Mouse (Mus musculus): ENCODE results near the gene Snu13.

The Snu13 gene

DNA sequence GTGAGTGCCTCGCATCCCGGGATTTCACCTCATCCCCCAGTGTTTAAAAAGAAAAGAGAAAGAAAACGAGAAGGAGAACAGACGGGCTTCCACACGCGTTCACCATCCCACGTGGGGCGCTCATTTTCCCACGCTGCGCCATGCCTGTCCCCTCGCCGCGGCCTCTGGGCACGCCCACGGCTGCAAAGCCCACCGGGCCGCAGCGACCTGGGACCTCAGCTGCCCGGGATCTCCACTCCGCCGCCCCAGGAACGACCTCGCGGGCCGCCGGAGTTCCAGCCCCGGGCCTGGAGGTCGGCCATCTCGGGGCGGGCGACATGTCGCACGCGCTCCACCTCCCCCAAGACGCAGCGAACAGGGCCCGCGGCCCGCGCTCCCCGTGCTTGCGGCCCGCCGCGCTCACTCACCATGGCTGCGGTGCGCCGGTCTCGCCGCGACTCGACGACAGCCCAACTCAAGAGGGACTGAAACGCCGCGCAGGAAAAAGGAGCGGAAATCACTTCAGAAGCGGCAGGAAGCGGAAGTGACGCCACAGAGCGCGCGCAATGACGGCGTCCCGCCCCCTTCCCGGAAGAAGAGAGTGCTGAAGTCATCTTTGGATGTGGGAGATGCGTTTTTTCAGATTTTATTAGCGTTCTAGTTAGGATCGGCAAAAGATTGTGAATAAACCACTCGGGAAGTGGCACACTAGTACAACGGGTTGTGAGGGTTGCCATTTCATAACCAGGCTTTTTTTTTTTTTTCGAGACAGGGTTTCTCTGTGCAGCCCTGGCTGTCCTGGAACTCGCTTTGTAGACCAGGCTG is at the start of gene Snu13:
Snu13 (minus strand) TSS at position 519 of the 804 bp plus-strand sequence.
- DNase-seq (ENCODE audit: low read depth, low spot score) = peak; percentile 73

GRCm38 (mm10) chr15:82091061-82091460 is 43.7 kb upstream of the Snu13 start:
- DNase-seq (ENCODE audit: low read depth, low spot score) = no peak

DNA sequence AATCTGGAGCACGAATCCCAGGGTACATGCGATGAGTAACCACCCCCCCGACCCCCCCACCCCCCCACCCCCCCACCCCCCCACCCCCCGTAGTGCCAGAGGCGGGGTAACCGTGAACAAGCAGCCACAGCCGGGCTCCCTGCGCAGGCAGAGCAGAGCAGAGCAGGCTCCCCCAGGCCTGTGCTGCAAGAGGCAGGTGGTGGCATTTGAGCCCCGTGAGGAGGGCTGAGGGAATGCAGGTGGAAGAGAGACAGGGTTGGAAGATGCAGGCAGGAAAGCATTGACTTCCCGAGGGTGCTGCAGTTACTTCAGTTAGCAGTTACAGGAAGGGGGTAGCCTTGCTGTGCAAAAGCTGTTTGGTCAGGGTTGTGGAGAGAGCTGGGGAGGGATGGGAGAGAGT is 39.9 kb upstream of the Snu13 start:
- DNase-seq (ENCODE audit: low read depth, low spot score) = no peak

DNA sequence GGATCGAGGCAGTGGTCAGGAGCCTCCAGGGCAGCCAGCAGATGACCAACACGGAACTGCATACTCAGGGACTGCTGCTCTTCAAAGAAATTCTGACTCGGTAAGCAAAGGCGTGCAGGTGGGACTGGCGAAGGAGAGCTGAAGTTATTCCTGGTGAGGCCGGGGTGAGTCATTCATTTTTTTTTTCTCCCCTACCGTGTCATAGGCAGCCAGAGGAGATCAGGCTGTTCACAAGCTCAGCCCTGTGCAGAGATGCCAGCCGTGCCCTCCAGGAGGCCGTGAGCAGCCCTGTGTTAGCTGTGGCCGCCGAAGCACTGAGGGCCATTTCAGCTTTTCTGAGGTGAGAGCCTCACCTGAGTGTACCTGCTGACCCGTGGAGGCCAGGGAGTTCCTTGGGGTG is 38.7 kb upstream of the Snu13 start:
- no peak for DNase-seq (ENCODE audit: low read depth, low spot score)

- DNase-seq (ENCODE audit: low read depth, low spot score) = no peak
Observed at GRCm38 (mm10) chr15:82085606-82086005, 38.2 kb upstream of the Snu13 start.

- peak; percentile 32 for DNase-seq (ENCODE audit: low read depth, low spot score)
Observed at GRCm38 (mm10) chr15:82081161-82081560, 33.8 kb upstream of the Snu13 start.

- no peak for DNase-seq (ENCODE audit: low read depth, low spot score)
Observed at GRCm38 (mm10) chr15:82079883-82080282, 32.5 kb upstream of the Snu13 start.

DNA sequence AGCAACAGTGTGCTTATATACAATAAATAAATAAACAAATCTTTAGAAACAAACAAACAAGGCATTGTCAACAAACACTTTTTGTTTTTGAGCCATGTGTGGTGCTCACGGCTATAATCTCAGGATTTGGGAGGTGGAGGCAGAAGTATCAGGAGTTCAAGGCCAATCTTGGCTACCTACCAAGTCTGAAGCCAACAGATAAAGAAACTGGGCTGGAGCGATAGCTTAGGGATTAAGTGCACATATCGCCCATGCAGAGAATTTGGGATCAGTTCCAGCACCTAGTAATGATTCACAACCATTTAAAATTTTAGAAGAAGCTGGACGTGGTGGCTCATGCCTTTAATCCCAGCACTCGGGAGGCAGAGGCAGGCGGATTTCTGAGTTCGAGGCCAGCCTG is 26.1 kb upstream of the Snu13 start:
- DNase-seq (ENCODE audit: low read depth, low spot score) = no peak

- DNase-seq (ENCODE audit: low read depth, low spot score) = no peak
Observed at GRCm38 (mm10) chr15:82071816-82072469, 24.5 kb upstream of the Snu13 start.

GRCm38 (mm10) chr15:82069898-82070297 is 22.5 kb upstream of the Snu13 start, which contains the start of gene Mei1:
Gene Mei1, plus strand, starts transcription at chr15:82069996.
- no peak for DNase-seq (ENCODE audit: low read depth, low spot score)

GRCm38 (mm10) chr15:82065511-82065910 is 18.1 kb upstream of the Snu13 start:
- DNase-seq (ENCODE audit: low read depth, low spot score) = peak; percentile 59

GRCm38 (mm10) chr15:82063909-82064308 is 16.5 kb upstream of the Snu13 start:
- no peak for DNase-seq (ENCODE audit: low read depth, low spot score)

GRCm38 (mm10) chr15:82058719-82059201 is 11.4 kb upstream of the Snu13 start, which contains the start of gene 4930407I10Rik:
Gene 4930407I10Rik, plus strand, starts transcription at chr15:82059151.
- no peak for DNase-seq (ENCODE audit: low read depth, low spot score)

DNA sequence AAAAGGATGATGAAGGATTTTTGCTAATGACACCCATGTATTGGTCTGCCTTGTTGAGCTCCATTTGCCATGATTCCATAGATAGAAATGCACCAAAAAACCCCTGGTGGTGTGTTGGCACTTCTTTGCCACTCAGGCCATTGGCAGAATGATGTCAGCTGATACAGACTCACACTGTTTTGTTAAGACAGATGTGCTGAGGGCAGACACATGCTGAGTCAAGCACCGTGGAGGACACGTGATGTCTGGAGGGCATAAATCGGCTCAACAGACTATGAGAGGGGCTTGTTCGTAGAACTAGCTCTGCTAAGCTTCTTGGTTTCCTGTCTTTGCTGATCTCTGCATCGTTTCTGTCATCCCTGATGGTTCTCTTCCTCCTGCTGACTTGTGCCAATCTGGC is 5.1 kb upstream of the Snu13 start:
- no peak for DNase-seq (ENCODE audit: low read depth, low spot score)

GRCm38 (mm10) chr15:82046246-82046891 is 1.0 kb downstream of the Snu13 start:
- no peak for DNase-seq (ENCODE audit: low read depth, low spot score)

DNA sequence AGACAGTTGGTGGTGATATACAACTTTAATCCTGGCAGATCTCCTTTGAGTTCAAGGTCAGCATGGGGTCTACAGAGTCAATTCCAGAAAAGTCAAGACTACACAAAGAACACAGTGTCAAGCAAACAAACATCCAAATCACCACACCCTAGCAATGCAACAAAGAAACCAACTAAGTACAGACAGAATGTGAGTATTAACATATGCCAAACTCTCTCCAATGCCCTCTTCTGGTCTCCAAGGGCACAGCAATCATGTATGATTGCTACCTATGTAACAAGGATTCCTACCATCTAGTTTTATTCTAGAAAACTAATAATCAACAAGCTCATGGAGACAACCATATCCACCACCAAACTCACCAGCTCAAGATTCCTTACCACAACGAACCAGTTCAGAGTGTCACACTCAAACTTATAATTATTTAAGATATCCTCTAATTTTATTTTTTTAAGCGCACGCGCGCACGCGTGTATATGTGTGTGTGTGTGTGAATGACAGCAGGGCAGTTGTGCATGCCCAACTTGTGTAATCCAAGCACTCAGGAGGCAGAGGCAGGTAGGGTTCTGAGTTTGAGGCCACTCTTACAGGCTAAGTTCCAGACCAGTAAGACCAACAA is 3.1 kb downstream of the Snu13 start:
- DNase-seq (ENCODE audit: low read depth, low spot score) = no peak

DNA sequence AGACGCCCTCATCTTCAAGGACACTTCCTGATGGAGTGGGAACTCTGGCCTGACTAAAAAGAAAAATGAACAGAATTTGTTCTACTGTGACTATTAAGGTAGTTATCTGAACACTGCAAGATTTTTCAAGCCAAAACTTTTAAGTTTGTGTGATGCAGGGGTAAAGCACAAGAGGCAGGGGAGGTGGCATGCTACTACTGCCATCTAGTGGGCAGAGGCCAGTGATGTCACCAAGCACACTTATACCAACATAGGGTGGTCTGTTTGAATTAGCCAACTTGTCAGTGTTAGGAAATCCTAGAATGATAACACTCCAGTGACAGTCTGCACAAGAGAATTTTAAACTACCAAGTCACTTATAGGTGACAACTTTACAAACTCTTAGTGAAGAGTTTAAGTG is 6.7 kb downstream of the Snu13 start:
- no peak for DNase-seq (ENCODE audit: low read depth, low spot score)

GRCm38 (mm10) chr15:82035904-82036689 is 11.3 kb downstream of the Snu13 start:
- DNase-seq (ENCODE audit: low read depth, low spot score) = no peak

GRCm38 (mm10) chr15:82033762-82034161 is 13.6 kb downstream of the Snu13 start, which contains the start of gene Desi1:
Gene Desi1, minus strand, starts transcription at chr15:82033862.
- no peak for DNase-seq (ENCODE audit: low read depth, low spot score)

DNA sequence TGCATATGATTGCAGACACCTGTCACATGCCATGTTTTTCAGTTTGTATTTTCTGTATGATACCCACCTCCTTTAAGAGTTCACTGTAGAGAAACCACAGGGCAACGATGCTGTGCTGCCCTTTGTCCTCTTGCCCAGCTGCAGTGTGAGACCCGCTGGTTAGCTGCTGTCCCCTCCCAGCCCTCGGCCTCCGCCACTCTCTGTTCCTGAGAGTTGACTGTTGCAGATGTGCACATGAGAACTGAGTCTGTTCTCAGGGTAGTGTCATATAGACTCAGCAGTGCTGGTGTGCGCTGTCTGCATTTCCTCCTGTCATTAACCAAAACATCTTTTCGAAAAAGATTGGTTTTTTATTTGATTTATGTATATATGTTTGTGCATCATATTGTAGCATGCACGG is 15.0 kb downstream of the Snu13 start:
- no peak for DNase-seq (ENCODE audit: low read depth, low spot score)

DNA sequence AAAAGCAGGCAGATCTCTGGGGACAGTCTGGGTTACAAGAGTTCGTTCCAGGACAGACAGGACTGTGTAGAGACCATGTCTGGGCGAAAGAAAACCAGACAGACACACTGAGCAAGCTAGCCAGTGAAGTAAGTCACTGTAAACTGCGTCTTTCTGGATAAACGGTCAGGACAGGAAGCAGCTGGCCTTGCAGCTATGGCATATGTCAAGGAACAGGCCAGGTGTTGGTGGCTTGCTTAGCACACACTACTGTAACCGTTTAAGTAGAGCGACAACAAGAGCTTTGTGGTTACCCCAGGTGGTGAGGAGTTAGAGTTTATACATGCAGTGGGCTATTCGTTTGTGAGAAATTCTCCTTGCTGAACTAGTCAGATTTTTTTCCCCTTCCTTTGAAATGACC is 19.7 kb downstream of the Snu13 start:
- DNase-seq (ENCODE audit: low read depth, low spot score) = peak; percentile 21

Measured in skeletal muscle tissue, adult 2 months (tissue).